Mouse (Mus musculus) MEL (cell line): ENCODE measurements around the gene Zfp420. TPM values are rescaled to one million over a fixed set of nuclear protein-coding genes. Genes with fewer than 3 reads are reported as not detected.
A peak's percentile ranks its signal among the peaks of the same experiment; 100 is the strongest.

Source experiments
- DNase-seq: peaks from one replicate; pipeline ENCODE4 v3.0.0; 2011; ENCODE audit warnings: low read depth, low spot score
- H3K27ac ChIP-seq: 2 replicates; pipeline ENCODE4 v1.5.1; 2012; ENCODE audit warnings: low read depth, mild to moderate bottlenecking, control low read depth, low read length, moderate library complexity; ENCODE audit not compliant: control insufficient read depth
- H3K27me3 ChIP-seq, 2 experiments: fragments of 150-350 bp in 1 of 2; sonication (generic) in 1 of 2; 2 replicates each; pipeline ENCODE4 v1.6.1; 2012; ENCODE audit warnings: low read length in 2 of 2, mild to moderate bottlenecking in 2 of 2, improper control_type of control experiment in 1 of 2, moderate library complexity in 1 of 2; ENCODE audit not compliant: insufficient read depth in 2 of 2, control insufficient read depth in 1 of 2
- H3K36me3 ChIP-seq, 2 experiments: 2 replicates each; pipeline ENCODE4 v1.6.1; 2012 to 2014; ENCODE audit warnings: low read length in 2 of 2, improper control_type of control experiment in 1 of 2, inconsistent platforms in 1 of 2, mild to moderate bottlenecking in 1 of 2; ENCODE audit not compliant: insufficient read depth in 2 of 2, control insufficient read depth in 1 of 2
- H3K4me1 ChIP-seq, 2 experiments: fragments of 150-350 bp in 1 of 2; sonication (generic) in 1 of 2; 2 replicates each; pipeline ENCODE4 v1.6.1; 2012; ENCODE audit warnings: low read length in 2 of 2, improper control_type of control experiment in 1 of 2, mild to moderate bottlenecking in 1 of 2; ENCODE audit not compliant: insufficient read depth in 2 of 2, control insufficient read depth in 1 of 2
- H3K4me3 ChIP-seq, 2 experiments: fragments of 150-350 bp in 1 of 2; sonication (generic) in 1 of 2; 2 replicates each; pipeline ENCODE4 v1.5.1; 2012; ENCODE audit warnings: low read depth in 2 of 2, low read length in 2 of 2, mild to moderate bottlenecking in 2 of 2, moderate library complexity in 2 of 2, control low read depth in 1 of 2, improper control_type of control experiment in 1 of 2; ENCODE audit not compliant: control insufficient read depth in 1 of 2, insufficient read depth in 1 of 2
- H3K79me2 ChIP-seq: 2 replicates; pipeline ENCODE4 v1.6.1; 2012; ENCODE audit warnings: mild to moderate bottlenecking, low read length, moderate library complexity; ENCODE audit not compliant: control insufficient read depth, poor library complexity, insufficient read depth
- H3K9ac ChIP-seq: 2 replicates; pipeline ENCODE4 v1.6.1; 2012; ENCODE audit warnings: low read depth, mild to moderate bottlenecking, control low read depth, low read length, moderate library complexity; ENCODE audit not compliant: control insufficient read depth, poor library complexity, severe bottlenecking
- H3K9me3 ChIP-seq: fragments of 150-350 bp; sonication (generic); replicated peaks from 2 replicates; pipeline ENCODE4 v1.6.1; 2012; ENCODE audit warnings: mild to moderate bottlenecking, low read length, improper control_type of control experiment, moderate library complexity; ENCODE audit not compliant: insufficient read depth
- ELF1 ChIP-seq: IDR thresholded peaks from 2 replicates; pipeline ENCODE4 v1.6.1; 2014; ENCODE audit warnings: low read depth, mild to moderate bottlenecking, inconsistent platforms, low read length, improper control_type of control experiment, moderate library complexity
- GATA1 ChIP-seq: IDR thresholded peaks from 2 replicates; pipeline ENCODE4 v1.6.1; 2011; ENCODE audit warnings: low read depth, low read length, improper control_type of control experiment
- HCFC1 ChIP-seq: IDR thresholded peaks from 2 replicates; pipeline ENCODE4 v1.6.1; 2012; ENCODE audit warnings: low read depth, mild to moderate bottlenecking, inconsistent platforms, low read length, improper control_type of control experiment, moderate library complexity
- KAT2A ChIP-seq: conservative IDR thresholded peaks from 2 replicates; pipeline ENCODE4 v1.6.1; 2012; ENCODE audit warnings: low read depth, low read length, improper control_type of control experiment, inconsistent platforms
- MAX ChIP-seq: IDR thresholded peaks from 2 replicates; pipeline ENCODE4 v1.6.1; 2011; ENCODE audit warnings: low read length, improper control_type of control experiment
- MAZ ChIP-seq: IDR thresholded peaks from 2 replicates; pipeline ENCODE4 v1.6.1; 2012; ENCODE audit warnings: low read depth, mild to moderate bottlenecking, inconsistent platforms, low read length, improper control_type of control experiment
- MEF2A ChIP-seq: IDR thresholded peaks from 2 replicates; pipeline ENCODE4 v1.6.1; 2014; ENCODE audit warnings: low read depth, mild to moderate bottlenecking, inconsistent platforms, low read length, improper control_type of control experiment; ENCODE audit not compliant: poor library complexity, insufficient replicate concordance, severe bottlenecking; ENCODE audit errors: extremely low read depth
- MXI1 ChIP-seq: IDR thresholded peaks from 2 replicates; pipeline ENCODE4 v1.6.1; 2011; ENCODE audit warnings: mild to moderate bottlenecking, low read depth, low read length, improper control_type of control experiment
- MYC ChIP-seq: IDR thresholded peaks from 2 replicates; pipeline ENCODE4 v1.6.1; 2011; ENCODE audit warnings: low read depth, mild to moderate bottlenecking, low read length, improper control_type of control experiment, moderate library complexity
- NELFE ChIP-seq: IDR thresholded peaks from 2 replicates; pipeline ENCODE4 v1.6.1; 2011; ENCODE audit warnings: low read depth, low read length, improper control_type of control experiment
- NRF1 ChIP-seq: IDR thresholded peaks from 2 replicates; pipeline ENCODE4 v1.6.1; 2014; ENCODE audit warnings: low read depth, mild to moderate bottlenecking, inconsistent platforms, low read length, improper control_type of control experiment, moderate library complexity; ENCODE audit not compliant: poor library complexity, insufficient read depth, severe bottlenecking
- POLR2A ChIP-seq, 2 experiments: IDR thresholded peaks; 2 replicates each; pipeline ENCODE4 v1.6.1; 2011 to 2012; ENCODE audit warnings: low read length in 2 of 2, mild to moderate bottlenecking in 2 of 2, control low read depth in 1 of 2, improper control_type of control experiment in 1 of 2, low read depth in 1 of 2, moderate library complexity in 1 of 2; ENCODE audit not compliant: control insufficient read depth in 1 of 2, insufficient read depth in 1 of 2, poor library complexity in 1 of 2
- SIN3A ChIP-seq: IDR thresholded peaks from 2 replicates; pipeline ENCODE4 v1.6.1; 2012; ENCODE audit warnings: low read length, improper control_type of control experiment, inconsistent platforms
- TBP ChIP-seq: IDR thresholded peaks from 2 replicates; pipeline ENCODE4 v1.8.0; 2011; ENCODE audit warnings: low read depth, low read length, improper control_type of control experiment
- UBTF ChIP-seq: IDR thresholded peaks from 2 replicates; pipeline ENCODE4 v1.6.1; 2012; ENCODE audit warnings: low read depth, mild to moderate bottlenecking, inconsistent platforms, low read length, improper control_type of control experiment, moderate library complexity, borderline replicate concordance; ENCODE audit not compliant: insufficient read depth
- ZKSCAN1 ChIP-seq: IDR thresholded peaks from 2 replicates; pipeline ENCODE4 v1.6.1; 2012; ENCODE audit warnings: low read depth, mild to moderate bottlenecking, inconsistent platforms, low read length, improper control_type of control experiment, moderate library complexity
- ZMIZ1 ChIP-seq: IDR thresholded peaks from 2 replicates; pipeline ENCODE4 v1.6.1; 2012; ENCODE audit warnings: low read depth, mild to moderate bottlenecking, inconsistent platforms, low read length, improper control_type of control experiment, moderate library complexity
- polyA plus RNA-seq, 2 experiments: library from polyadenylated mRNA; stranded (reverse) in 1 of 2; unstranded in 1 of 2; fragments of >175 nt in 1 of 2; fragments of >200 nt in 1 of 2; gene quantifications; 2 replicates each; pipeline versions ENCODE4 v1.2.1 to v1.2.4; 2012; ENCODE audit warnings: low replicate concordance in 2 of 2, low read depth in 1 of 2; ENCODE audit not compliant: insufficient read length in 2 of 2, insufficient read depth in 1 of 2, missing spikeins in 1 of 2
- total RNA-seq: library from RNA; depleted of rRNA; stranded (reverse); fragments of 300-350 nt; gene quantifications from 2 replicates; pipeline ENCODE4 v1.2.3, GENCODE M21; 2012; rRNA removed

Zfp420 gene
- total RNA-seq (4.2 and 8.1 TPM in 2 replicates), polyA plus RNA-seq (1 to 10 TPM in 1 of 2 experiments, not detected in 1; 3.2 TPM)

DNA sequence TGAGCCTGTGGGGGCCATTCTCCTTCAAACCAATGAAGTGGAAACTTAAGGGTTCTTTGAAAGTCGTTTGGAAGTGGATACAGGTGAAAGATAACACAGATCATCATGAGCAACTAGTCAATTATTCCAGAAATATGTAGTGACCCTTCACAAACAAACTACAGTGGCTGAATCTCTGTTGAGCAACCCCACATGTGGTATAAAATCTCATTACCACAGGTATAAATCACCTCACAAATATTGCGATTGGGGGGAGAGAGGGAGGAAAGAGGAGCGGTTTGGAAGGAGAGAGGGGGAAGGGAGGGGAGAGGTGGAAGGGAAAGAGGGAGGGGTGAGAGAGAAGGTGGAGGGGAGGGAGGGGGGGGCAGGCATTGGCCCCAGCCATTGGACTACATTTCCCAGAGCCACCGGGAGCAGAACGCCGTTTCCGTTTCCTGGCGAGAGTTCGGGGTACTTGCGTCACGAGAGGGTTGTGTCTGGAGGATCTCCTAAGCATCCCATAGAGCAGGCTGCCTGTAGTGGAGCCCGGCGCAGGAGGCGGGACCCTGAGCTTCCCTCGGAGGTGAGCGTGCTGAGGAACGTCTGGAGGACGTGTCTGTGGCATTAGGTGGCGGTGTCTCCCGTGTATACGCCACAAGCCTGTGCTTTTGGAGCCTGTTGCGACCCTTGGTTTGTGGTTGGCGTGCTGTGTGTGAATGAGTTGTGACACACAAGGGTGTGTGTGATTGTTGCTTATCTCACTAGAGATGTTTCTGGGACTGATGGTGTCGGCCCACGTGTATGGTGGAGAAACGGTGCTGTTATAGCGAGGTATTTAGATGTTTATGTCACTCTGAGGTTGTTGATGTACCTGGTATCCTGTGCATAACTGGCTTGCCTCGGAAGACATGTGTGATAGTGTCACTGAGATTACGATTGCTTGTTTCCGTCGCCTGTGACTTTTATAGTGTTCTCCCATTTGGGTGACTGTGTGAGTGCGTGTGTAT, at the start of gene Zfp420:
TSS of gene Zfp420 (plus strand) at position 448 of the 986 bp plus-strand sequence.
- peak within 1 kb of the TSS; percentile 27 for H3K27ac ChIP-seq
- peak within 1 kb of the TSS; percentile 52 for H3K9ac ChIP-seq
- H3K9me3 ChIP-seq, result no peaks in the 10 kb centered on the region
- peaks cover 0 to 5% of the 10 kb centered on the region in 2 experiments; a peak in 2 of 4 replicates for H3K36me3 ChIP-seq
- DNase-seq, result peak; percentile 94
- no peaks in the 10 kb centered on the region for H3K27me3 ChIP-seq
- peak within 1 kb of the TSS; percentile 51 to 74 for H3K4me3 ChIP-seq
- peaks cover 2% of the 10 kb centered on the region; the same call in 1 of the 2 replicates for H3K79me2 ChIP-seq
- TF ChIP-seq NRF1, result 0 out of 2 replicates have a peak, but pooled peaks have one; percentile 45
- TF ChIP-seq GATA1, result 0 out of 2 replicates have a peak, but pooled peaks have one; percentile 4
- peak; percentile 58 to 75; a peak in 3 of 4 replicates for TF ChIP-seq POLR2A (IDR thresholded peaks at IDR 0.05; ENCODE audit: control insufficient read depth in 1 of 2, insufficient read depth in 1 of 2, low read depth in 1 of 2, low read length in 2 of 2, poor library complexity in 1 of 2)
- TF ChIP-seq ZKSCAN1, result no peak
- peak; percentile 74 for TF ChIP-seq SIN3A
- TF ChIP-seq ZMIZ1, result no peak
- peak; percentile 92 for TF ChIP-seq HCFC1
- TF ChIP-seq UBTF, result no peak
- TF ChIP-seq NELFE, result peak; percentile 41; the same call in 1 of the 2 replicates
- peak; percentile 55 for TF ChIP-seq ELF1
- peak; percentile 51; the same call in 1 of the 2 replicates for TF ChIP-seq MYC
- peak; percentile 94 for TF ChIP-seq MXI1
- peak; percentile 60; the same call in 1 of the 2 replicates for TF ChIP-seq MAX
- TF ChIP-seq MAZ, result peak; percentile 69; the same call in 1 of the 2 replicates
- TF ChIP-seq TBP, result 0 out of 2 replicates have a peak, but pooled peaks have one; percentile 29
- TF ChIP-seq MEF2A, result no peak
- peak; percentile 78 for TF ChIP-seq KAT2A
- H3K4me1 ChIP-seq, result peaks cover 0 to 3% of the 10 kb centered on the region in 2 experiments; a peak in 1 of 4 replicates
